Mouse (Mus musculus) liver, embryonic 14.5 days (tissue): Measurements from ENCODE around the gene Ccser1. TPM values are rescaled to one million over a fixed set of nuclear protein-coding genes. Genes with fewer than 3 reads are reported as not detected.

Experiments used
- ATAC-seq: fragments of 200-750 bp; cut with Nextera tagmentation; 2 replicates; pipeline ENCODE4 v1.8.0; 2017; ENCODE audit warnings: moderate number of reproducible peaks, mild to moderate bottlenecking, moderate library complexity; ENCODE audit not compliant: insufficient read depth
- DNase-seq, 3 experiments: peaks; one replicate each; pipeline ENCODE4 v3.0.0-alpha.2; 2012 to 2013; ENCODE audit warnings: low read depth in 3 of 3, low spot score in 3 of 3
- H3K27ac ChIP-seq: fragments of 300-500 bp; sonication (generic); 2 replicates; pipeline ENCODE4 v1.5.1; 2014; ENCODE audit warnings: moderate library complexity, mild to moderate bottlenecking, control low read depth, inconsistent platforms
- H3K27me3 ChIP-seq: fragments of 300-500 bp; sonication (generic); 2 replicates; pipeline ENCODE4 v1.6.1; 2014; ENCODE audit warnings: mild to moderate bottlenecking, low read length, moderate library complexity; ENCODE audit not compliant: control insufficient read depth, insufficient read depth
- H3K36me3 ChIP-seq: fragments of 300-500 bp; sonication (generic); replicated peaks from 2 replicates; pipeline ENCODE4 v1.6.1; 2014; ENCODE audit warnings: low read depth; ENCODE audit not compliant: control insufficient read depth, insufficient read depth
- H3K4me1 ChIP-seq, 2 experiments: fragments of 200-500 bp in 1 of 2; fragments of 300-500 bp in 1 of 2; sonication (generic) in 1 of 2; replicated peaks; 2 replicates each; pipeline ENCODE4 v1.6.1; 2012 to 2014; ENCODE audit warnings: antibody characterized with exemption in 1 of 2, inconsistent platforms in 1 of 2, low read length in 1 of 2; ENCODE audit not compliant: control insufficient read depth in 2 of 2, insufficient read depth in 2 of 2
- H3K4me2 ChIP-seq: fragments of 300-500 bp; sonication (generic); 2 replicates; pipeline ENCODE4 v1.6.1; 2014; ENCODE audit warnings: low read depth, mild to moderate bottlenecking, control low read depth, moderate library complexity
- H3K4me3 ChIP-seq, 2 experiments: fragments of 200-500 bp in 1 of 2; fragments of 300-500 bp in 1 of 2; sonication (generic) in 1 of 2; 2 replicates each; pipeline ENCODE4 v1.5.1; 2012 to 2014; ENCODE audit warnings: low read depth in 2 of 2, low read length in 2 of 2, mild to moderate bottlenecking in 2 of 2, control low read depth in 1 of 2, inconsistent platforms in 1 of 2, moderate library complexity in 1 of 2; ENCODE audit not compliant: insufficient read depth in 1 of 2
- H3K9ac ChIP-seq: fragments of 300-500 bp; sonication (generic); replicated peaks from 2 replicates; pipeline ENCODE4 v1.6.1; 2014; ENCODE audit warnings: mild to moderate bottlenecking, control low read depth, moderate library complexity
- H3K9me3 ChIP-seq: fragments of 300-500 bp; sonication (generic); 2 replicates; pipeline ENCODE4 v1.6.1; 2016; ENCODE audit warnings: low read length, mixed read lengths; ENCODE audit not compliant: control insufficient read depth
- CTCF ChIP-seq: IDR thresholded peaks from 2 replicates; pipeline ENCODE4 v1.5.1; 2016; ENCODE audit warnings: antibody characterized with exemption, low read depth, control low read depth
- EP300 ChIP-seq: IDR thresholded peaks from 2 replicates; pipeline ENCODE4 v1.6.1; 2016; ENCODE audit warnings: antibody characterized with exemption, low read depth
- WGBS: fragments of 180-500 bp; shearing (Covaris S2); extraction: QIAGEN DNeasy Blood & Tissue Kit; methylation state at CpG from one replicate; pipeline ENCODE4 v1.1.7; 2014; ENCODE audit not compliant: insufficient replicate concordance; 5-methylcytosine and 5-hydroxymethylcytosine counted together
- polyA plus RNA-seq, 2 experiments: library from polyadenylated mRNA; depleted of rRNA in 1 of 2; stranded (reverse) in 1 of 2; unstranded in 1 of 2; fragments of >200 nt; fragmentation: Nextera tagmentation in 1 of 2; extraction: Ambion mirVana in 1 of 2; gene quantifications; 2 replicates each; pipeline versions ENCODE4 v1.2.1 to v1.2.3; 2012 to 2014

Ccser1 gene
- polyA plus RNA-seq, 2 experiments, result 0.09 TPM

DNA sequence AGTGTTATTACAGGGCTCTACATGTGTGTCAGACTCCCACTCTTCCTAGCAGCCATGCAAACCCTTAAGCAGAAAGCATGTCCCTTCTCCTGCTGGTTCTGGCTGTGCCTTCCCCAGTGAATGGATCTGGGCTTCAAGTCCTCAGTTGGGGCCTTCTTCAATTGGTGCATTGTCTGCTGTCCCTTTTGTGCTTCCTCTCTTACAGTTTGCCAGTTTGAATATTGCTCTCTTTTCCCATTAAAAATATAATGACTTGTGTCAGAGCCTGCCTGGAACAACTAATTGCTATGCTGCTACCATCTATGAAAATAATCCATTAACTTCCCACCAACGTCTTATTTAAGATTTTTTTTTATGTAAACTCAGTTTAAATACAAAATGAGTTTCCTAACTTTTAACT, 566.2 kb downstream of the Ccser1 start:
- Histone ChIP-seq H3K27ac (no peak overlapping the region), H3K36me3 (no peaks in the 10 kb centered on the region), H3K4me1 (no peaks in the 10 kb centered on the region), H3K9ac (no peak overlapping the region), H3K27me3 (no peaks in the 10 kb centered on the region), H3K9me3 (no peaks in the 10 kb centered on the region), H3K4me2 (no peak overlapping the region), H3K4me3 (no peak overlapping the region)
- DNase-seq, result no peak
- 42% methylated on average over 1 of the region's 1 CpGs for WGBS
- no peak for ATAC-seq
- TF ChIP-seq EP300 (no peak), CTCF (no peak)

DNA sequence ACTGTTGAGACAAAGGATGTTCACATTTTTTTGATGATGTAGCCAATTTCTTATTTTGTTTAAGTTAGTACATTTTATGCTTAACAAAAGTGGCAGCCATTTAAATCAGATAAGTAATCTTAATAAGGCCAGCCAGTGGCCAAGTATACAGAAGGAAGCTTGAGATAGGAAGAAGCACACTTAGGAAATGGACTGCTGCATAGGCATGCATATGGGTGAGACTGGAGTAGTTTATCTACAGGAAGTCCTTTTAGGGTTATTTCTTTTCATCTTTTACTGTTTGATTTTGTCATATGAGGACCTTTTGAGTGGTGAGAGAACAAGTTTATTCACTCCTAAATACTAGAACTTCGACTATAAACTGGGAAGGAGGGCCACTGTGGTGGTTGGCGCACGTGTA, 582.0 kb downstream of the Ccser1 start:
- TF ChIP-seq EP300 (no peak), CTCF (no peak)
- DNase-seq (no peak), ATAC-seq (no peak)
- Histone ChIP-seq H3K4me1 (no peaks in the 10 kb centered on the region), H3K4me3 (no peak overlapping the region), H3K27ac (no peak overlapping the region), H3K27me3 (no peaks in the 10 kb centered on the region), H3K36me3 (no peaks in the 10 kb centered on the region), H3K9ac (no peak overlapping the region), H3K9me3 (no peaks in the 10 kb centered on the region), H3K4me2 (no peak overlapping the region)
- 73% methylated on average over 3 of the region's 3 CpGs for WGBS

DNA sequence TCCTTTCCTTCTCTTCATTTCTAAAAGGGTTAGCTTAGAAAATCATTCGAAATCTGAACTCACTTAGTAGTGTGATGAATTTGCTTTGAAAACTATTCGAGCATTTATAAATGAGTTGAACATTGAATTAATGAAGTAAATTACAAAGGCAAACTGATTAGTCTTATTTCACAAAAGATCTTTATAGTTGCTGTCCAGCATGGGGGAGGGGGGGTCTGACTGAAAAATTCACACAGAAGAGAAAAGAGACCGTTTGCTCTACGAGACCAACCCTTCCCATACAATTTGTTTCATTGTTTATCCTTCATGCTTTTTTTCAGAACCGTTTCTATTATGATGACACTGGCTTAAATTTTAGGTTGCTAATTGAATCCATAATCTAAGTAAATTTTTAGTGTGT, 583.3 kb downstream of the Ccser1 start:
- no peaks in the 10 kb centered on the region for H3K27me3 ChIP-seq
- no peaks in the 10 kb centered on the region for H3K4me1 ChIP-seq
- H3K4me2 ChIP-seq, result no peak overlapping the region
- no peaks in the 10 kb centered on the region for H3K36me3 ChIP-seq
- DNase-seq (no peak), ATAC-seq (no peak)
- no peak overlapping the region for H3K27ac ChIP-seq
- no peak overlapping the region for H3K4me3 ChIP-seq
- no peak for TF ChIP-seq EP300
- no peak for TF ChIP-seq CTCF
- no peaks in the 10 kb centered on the region for H3K9me3 ChIP-seq
- 51% methylated on average over 5 of the region's 5 CpGs for WGBS
- no peak overlapping the region for H3K9ac ChIP-seq

DNA sequence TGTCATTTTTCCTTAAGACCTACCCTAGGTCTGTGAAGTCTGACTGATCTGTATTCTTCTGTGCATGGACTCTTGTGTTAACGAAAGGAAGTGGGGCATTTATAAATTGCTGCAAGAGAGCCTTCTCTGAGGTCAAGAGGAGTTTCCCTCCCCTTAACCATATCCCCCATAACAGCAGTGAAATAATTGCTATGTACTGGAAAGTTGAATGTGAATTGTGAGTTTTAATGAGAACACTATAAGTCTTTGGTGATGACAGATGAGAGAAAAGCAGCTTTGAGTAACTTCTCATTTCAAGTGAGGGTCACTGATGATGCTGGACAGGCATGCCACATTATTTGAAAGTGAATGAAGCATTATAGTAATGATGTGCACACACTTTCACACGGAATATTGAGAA, 585.7 kb downstream of the Ccser1 start:
- Histone ChIP-seq H3K27ac (no peak overlapping the region), H3K4me2 (no peak overlapping the region), H3K4me3 (no peak overlapping the region), H3K9ac (no peak overlapping the region), H3K9me3 (no peaks in the 10 kb centered on the region), H3K36me3 (no peaks in the 10 kb centered on the region), H3K4me1 (no peaks in the 10 kb centered on the region), H3K27me3 (no peaks in the 10 kb centered on the region)
- ATAC-seq, result no peak
- WGBS, result 47% methylated on average over 2 of the region's 2 CpGs
- no peak for DNase-seq
- no peak for TF ChIP-seq EP300
- TF ChIP-seq CTCF, result no peak

DNA sequence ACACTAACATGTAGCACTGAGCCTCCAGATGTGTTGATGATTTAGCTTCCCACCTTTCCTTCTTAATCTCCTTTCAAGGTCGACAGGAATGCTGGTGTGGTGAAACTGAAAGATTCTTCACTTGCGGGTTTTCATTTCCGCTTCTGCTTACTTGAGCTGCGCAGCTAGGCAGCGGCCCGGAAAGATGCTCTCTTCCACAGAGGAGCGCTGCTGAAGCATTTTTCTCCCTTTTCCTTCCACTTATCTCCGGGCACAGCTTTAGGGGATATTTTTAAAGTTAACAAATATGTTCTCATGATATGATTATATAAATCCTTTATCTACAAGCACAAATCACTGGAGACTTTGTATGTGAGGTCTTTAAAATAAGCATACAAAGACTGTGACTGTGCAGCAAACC, 587.0 kb downstream of the Ccser1 start:
- no peak overlapping the region for H3K4me2 ChIP-seq
- no peak overlapping the region for H3K9ac ChIP-seq
- H3K27ac ChIP-seq, result no peak overlapping the region
- no peaks in the 10 kb centered on the region for H3K9me3 ChIP-seq
- H3K4me3 ChIP-seq, result no peak overlapping the region
- no peaks in the 10 kb centered on the region for H3K4me1 ChIP-seq
- TF ChIP-seq EP300 (no peak), CTCF (no peak)
- ATAC-seq, result no peak
- 66% methylated on average over 8 of the region's 8 CpGs for WGBS
- no peak for DNase-seq
- no peaks in the 10 kb centered on the region for H3K27me3 ChIP-seq
- no peaks in the 10 kb centered on the region for H3K36me3 ChIP-seq

DNA sequence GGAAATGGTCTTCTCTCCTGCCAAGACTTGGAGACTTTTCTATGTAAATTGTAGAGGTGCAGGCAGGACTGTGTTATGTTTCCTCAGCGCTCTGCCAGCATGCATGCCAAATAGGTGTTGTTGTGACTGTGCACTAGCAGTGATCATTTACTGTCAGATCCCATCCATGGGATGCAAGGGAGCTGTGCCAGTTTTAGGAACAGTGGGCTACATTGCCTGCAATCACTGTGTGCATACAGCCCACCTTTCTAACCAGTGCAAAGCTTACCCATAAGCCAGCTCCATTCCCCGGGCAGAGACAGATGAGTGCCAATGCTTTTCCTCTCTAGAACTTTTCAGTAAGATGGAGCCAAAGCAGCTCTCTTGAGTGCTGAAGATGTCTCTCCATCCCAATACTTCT, 606.6 kb downstream of the Ccser1 start:
- TF ChIP-seq EP300, result no peak
- TF ChIP-seq CTCF, result no peak
- Histone ChIP-seq H3K4me2 (no peak overlapping the region), H3K36me3 (no peaks in the 10 kb centered on the region), H3K27me3 (no peaks in the 10 kb centered on the region), H3K4me3 (no peak overlapping the region), H3K27ac (no peak overlapping the region), H3K9me3 (no peaks in the 10 kb centered on the region), H3K4me1 (no peaks in the 10 kb centered on the region), H3K9ac (no peak overlapping the region)
- 54% methylated on average over 2 of the region's 2 CpGs for WGBS
- no peak for ATAC-seq
- no peak for DNase-seq
